Mouse (Mus musculus) midbrain, embryonic 12.5 days (tissue): ENCODE measurements around the gene Id3. TPM values are rescaled to one million over a fixed set of nuclear protein-coding genes. Genes with fewer than 3 reads are reported as not detected.

Source experiments
- ATAC-seq: fragments of 200-750 bp; cut with Nextera tagmentation; 2 replicates; pipeline ENCODE4 v1.8.0; 2017; ENCODE audit warnings: low read depth, moderate TSS enrichment, moderate library complexity; ENCODE audit not compliant: low FRiP score
- H3K27ac ChIP-seq: fragments of 300-500 bp; sonication (generic); replicated peaks from 2 replicates; pipeline ENCODE4 v1.5.1; 2016; ENCODE audit warnings: mild to moderate bottlenecking
- H3K27me3 ChIP-seq: fragments of 300-500 bp; sonication (generic); 2 replicates; pipeline ENCODE4 v1.6.1; 2016; ENCODE audit warnings: mild to moderate bottlenecking
- H3K36me3 ChIP-seq: fragments of 300-500 bp; sonication (generic); 2 replicates; pipeline ENCODE4 v1.6.1; 2016
- H3K4me1 ChIP-seq: fragments of 300-500 bp; sonication (generic); 2 replicates; pipeline ENCODE4 v1.6.1; 2016
- H3K4me2 ChIP-seq: fragments of 300-500 bp; sonication (generic); replicated peaks from 2 replicates; pipeline ENCODE4 v1.6.1; 2016; ENCODE audit warnings: mild to moderate bottlenecking, moderate library complexity
- H3K4me3 ChIP-seq: fragments of 300-500 bp; sonication (generic); 2 replicates; pipeline ENCODE4 v1.5.1; 2016; ENCODE audit warnings: mild to moderate bottlenecking
- H3K9ac ChIP-seq: fragments of 300-500 bp; sonication (generic); replicated peaks from 2 replicates; pipeline ENCODE4 v1.6.1; 2016; ENCODE audit warnings: mild to moderate bottlenecking, moderate library complexity
- H3K9me3 ChIP-seq: fragments of 300-500 bp; sonication (generic); 2 replicates; pipeline ENCODE4 v1.6.1; 2016; ENCODE audit warnings: mild to moderate bottlenecking
- WGBS: fragments of 180-500 bp; shearing (Covaris S2); methylation state at CpG from one replicate; pipeline ENCODE4 v1.1.7; 2016; 5-methylcytosine and 5-hydroxymethylcytosine counted together
- polyA plus RNA-seq: library from polyadenylated mRNA; unstranded; fragments of >200 nt; fragmentation: Nextera tagmentation; extraction: Ambion mirVana; gene quantifications from 2 replicates; pipeline ENCODE4 v1.2.1, GENCODE M21; 2016

The Id3 gene
- polyA plus RNA-seq, 1 experiment from 2014 or later = 390 TPM

DNA sequence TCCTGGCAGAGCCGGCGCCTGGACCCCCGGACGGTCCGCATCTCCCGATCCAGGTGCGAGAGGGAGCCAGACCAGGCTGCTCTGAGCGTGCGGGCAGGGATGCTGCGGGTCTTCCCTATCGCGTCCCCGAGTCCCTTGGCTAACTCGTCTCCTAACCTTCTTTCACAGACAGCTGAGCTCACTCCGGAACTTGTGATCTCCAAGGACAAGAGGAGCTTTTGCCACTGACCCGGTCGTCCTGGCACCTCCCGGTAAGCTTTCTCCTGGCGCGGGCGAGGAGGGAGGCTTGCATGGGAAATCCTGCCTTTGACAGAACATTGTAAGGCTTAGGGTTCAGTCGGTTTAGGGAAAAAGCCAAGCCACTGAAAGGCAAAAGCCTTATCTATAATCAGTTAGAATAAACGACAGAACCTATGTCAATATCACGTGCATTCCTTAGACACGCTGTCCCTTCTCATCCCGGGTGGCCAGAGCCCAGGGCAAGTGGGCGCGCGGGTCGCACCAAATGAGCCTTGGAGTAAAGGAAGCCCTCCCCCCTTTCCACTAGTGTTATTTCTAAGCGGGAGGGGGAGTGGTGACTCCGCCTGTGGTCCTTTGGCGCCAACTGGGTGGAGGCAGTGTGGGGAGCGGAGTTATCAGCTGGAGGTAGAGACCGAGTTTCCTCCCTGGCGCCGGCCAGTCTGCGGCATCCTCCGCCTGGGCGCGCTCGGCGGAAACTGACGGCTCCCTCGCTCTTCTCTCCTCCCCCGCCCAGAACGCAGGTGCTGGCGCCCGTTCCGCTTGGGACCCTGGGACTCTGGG, 1.0 kb downstream of the Id3 start:
- Histone ChIP-seq H3K4me3 (peak overlapping the region; percentile 75), H3K36me3 (no peaks in the 10 kb centered on the region), H3K4me1 (peaks cover 87% of the 10 kb centered on the region), H3K9ac (peak overlapping the region; percentile 83), H3K27ac (peak overlapping the region; percentile 90), H3K27me3 (peaks cover 15% of the 10 kb centered on the region; the same call in 1 of the 2 replicates), H3K4me2 (peak overlapping the region; percentile 78), H3K9me3 (no peaks in the 10 kb centered on the region)
- ATAC-seq = peak; percentile 16; the same call in 1 of the 2 replicates
- WGBS = under 1% methylated on average over 48 of the region's 50 CpGs

DNA sequence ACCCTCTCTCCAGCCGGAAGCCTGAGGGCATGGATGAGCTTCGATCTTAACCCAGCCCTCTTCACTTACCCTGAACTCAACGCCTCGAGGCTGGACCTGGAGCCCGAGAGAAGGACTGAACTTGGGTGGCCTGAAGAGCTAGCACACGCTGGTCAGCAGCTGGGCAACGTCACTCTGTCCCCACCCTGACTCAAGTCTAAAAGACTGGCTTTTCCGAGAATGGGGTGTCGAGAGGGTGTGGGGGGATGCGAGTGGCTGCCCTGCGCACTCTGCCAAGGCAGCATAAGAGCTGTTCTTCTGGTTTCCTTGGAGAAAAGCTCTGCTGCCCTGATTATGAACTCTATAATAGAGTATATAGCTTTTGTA, 1.6 kb downstream of the Id3 start:
- ATAC-seq = no peak
- Histone ChIP-seq H3K9me3 (no peaks in the 10 kb centered on the region), H3K4me3 (peak overlapping the region; percentile 75), H3K36me3 (no peaks in the 10 kb centered on the region), H3K27ac (peak overlapping the region; percentile 90), H3K9ac (peak overlapping the region; percentile 83), H3K27me3 (peaks cover 15% of the 10 kb centered on the region; the same call in 1 of the 2 replicates), H3K4me1 (peaks cover 81% of the 10 kb centered on the region), H3K4me2 (peak overlapping the region; percentile 78)
- WGBS = under 1% methylated on average over 11 of the region's 11 CpGs

DNA sequence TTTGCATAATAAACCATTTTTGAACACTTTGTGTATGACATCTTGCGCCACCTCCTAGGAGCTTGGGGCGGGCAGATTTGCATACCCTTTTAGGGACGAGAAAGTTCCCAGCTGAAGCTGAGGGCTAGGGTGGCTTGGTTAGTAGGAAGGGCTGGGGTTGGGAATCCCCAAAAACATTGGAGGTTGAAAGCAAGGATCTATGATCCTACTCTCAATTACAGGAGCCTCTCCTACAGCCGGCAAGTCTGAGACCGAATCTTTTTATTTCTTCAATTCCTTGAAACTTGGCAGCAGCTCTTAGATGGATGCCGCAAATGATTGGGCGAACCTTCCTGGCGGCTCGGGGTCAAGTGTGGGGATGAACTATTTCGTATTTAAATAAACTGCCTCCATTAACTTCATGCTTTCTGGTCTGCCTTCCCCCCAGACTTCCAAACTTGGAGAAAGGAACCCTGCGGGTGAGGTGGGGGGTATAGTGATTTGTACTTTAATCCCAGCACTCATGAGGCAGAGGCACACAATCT, 2.1 kb downstream of the Id3 start:
- H3K9me3 ChIP-seq = no peaks in the 10 kb centered on the region
- peak overlapping the region; percentile 75 for H3K4me3 ChIP-seq
- H3K27me3 ChIP-seq = peaks cover 15% of the 10 kb centered on the region; the same call in 1 of the 2 replicates
- H3K36me3 ChIP-seq = no peaks in the 10 kb centered on the region
- H3K27ac ChIP-seq = peak overlapping the region; percentile 90
- ATAC-seq = no peak
- peak overlapping the region; percentile 83 for H3K9ac ChIP-seq
- peak overlapping the region; percentile 78 for H3K4me2 ChIP-seq
- 6% methylated on average over 11 of the region's 11 CpGs for WGBS
- H3K4me1 ChIP-seq = peaks cover 80% of the 10 kb centered on the region

DNA sequence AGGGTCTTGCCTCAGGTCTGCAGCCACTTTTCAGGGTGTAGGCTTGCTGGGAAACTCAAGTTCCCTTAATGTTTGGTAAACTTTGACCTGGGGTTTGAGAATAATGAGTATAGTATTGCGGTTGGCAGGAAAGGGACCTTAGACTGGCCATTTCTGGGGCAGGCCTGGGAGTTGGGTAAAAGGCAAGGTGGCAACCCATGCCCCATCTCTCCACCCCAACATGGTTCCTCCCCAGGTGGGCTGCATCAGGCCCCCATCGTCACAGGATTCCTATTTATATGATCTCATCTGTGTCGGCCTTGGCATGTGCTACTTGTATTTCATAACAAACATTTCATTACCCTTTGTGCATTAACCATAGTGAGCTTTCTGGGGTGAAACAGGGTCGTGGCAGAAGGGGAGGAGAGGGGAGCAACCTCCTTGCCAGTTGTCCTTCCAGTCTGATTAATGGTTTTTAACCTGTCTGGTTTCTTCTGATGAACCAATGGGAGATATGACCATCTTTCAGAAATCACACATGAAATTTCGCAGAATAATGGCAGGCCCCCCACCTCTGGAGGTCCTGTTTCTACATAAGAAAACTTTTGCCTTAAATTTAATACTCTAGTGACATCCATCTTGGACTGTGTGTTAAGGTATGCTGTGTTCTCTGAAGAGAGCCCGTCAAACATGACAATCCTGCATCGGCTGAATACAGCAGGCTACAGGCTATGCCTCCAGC, 2.9 kb downstream of the Id3 start:
- H3K36me3 ChIP-seq = no peaks in the 10 kb centered on the region
- H3K9me3 ChIP-seq = no peaks in the 10 kb centered on the region
- H3K27ac ChIP-seq = peak overlapping the region; percentile 90
- H3K9ac ChIP-seq = peak overlapping the region; percentile 83
- H3K27me3 ChIP-seq = peaks cover 15% of the 10 kb centered on the region; the same call in 1 of the 2 replicates
- H3K4me1 ChIP-seq = peaks cover 80% of the 10 kb centered on the region
- ATAC-seq = no peak
- H3K4me2 ChIP-seq = peak overlapping the region; percentile 78
- H3K4me3 ChIP-seq = peak overlapping the region; percentile 75
- 12% methylated on average over 7 of the region's 7 CpGs for WGBS

DNA sequence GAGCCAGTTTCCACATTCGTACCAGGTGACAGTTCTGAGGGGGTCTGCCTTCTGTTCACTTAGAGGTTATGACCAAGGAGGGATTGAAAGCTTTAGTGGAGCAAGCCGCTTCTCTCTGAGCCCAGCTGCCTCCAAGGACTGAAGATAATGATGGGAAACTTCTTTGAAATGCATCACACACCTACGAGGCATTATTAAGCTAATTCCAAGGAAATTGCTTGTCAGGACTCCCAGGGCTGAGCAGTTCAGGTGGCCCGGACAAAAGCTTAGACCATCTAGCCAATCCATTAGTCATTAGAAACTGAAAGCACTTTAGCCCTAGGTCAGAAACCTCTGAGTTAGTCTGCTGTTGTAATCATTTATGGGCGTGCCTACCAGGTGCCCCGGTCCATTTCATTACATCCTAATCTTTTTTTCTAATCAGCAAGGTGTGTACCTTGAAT, 3.4 kb downstream of the Id3 start:
- H3K9ac ChIP-seq = peak overlapping the region; percentile 83; the same call in 1 of the 2 replicates
- peak overlapping the region; percentile 78 for H3K4me2 ChIP-seq
- peaks cover 75% of the 10 kb centered on the region for H3K4me1 ChIP-seq
- H3K27me3 ChIP-seq = peaks cover 15% of the 10 kb centered on the region; the same call in 1 of the 2 replicates
- H3K36me3 ChIP-seq = no peaks in the 10 kb centered on the region
- peak overlapping the region; percentile 90 for H3K27ac ChIP-seq
- no peaks in the 10 kb centered on the region for H3K9me3 ChIP-seq
- ATAC-seq = no peak
- 4% methylated on average over 6 of the region's 6 CpGs for WGBS
- H3K4me3 ChIP-seq = peak overlapping the region; percentile 75

DNA sequence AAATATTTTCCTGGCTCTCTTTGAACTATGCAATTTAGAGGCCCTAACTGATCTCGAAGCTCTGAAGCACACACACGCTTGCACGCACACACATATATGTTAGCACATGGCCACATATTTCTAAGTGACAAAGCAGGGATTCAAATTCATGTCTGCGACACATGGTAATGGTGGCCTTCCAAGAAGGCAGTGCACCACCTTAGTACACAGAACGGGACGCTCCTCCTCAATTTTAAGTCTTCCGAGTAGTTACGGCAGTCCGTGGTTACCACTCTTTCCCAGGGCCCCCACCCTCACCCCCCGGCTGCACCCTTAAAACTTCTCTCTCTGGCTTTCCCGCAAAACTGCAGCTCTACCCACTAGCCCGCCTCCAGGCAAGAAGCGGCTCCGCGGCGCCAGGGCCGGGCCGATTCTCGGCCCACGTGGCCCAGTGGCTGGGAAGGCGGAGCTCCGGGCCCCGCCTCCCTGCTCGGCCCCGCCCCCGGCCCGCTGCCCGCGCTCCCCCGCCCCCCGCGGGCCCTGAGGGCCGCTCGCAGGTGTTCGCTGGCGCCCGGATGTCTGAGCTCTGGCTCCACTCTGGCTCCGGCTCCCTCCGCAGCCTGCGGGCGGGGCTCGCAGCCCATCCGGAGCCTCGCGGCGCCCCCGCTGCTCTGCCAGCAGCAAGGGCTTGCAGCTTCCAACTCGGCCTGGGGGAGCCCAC, 4.3 kb downstream of the Id3 start:
- Histone ChIP-seq H3K4me2 (peak overlapping the region; percentile 78), H3K27ac (peak overlapping the region; percentile 67), H3K9me3 (no peaks in the 10 kb centered on the region), H3K4me3 (peak overlapping the region; percentile 43), H3K27me3 (peaks cover 15% of the 10 kb centered on the region; the same call in 1 of the 2 replicates), H3K4me1 (peaks cover 66% of the 10 kb centered on the region), H3K9ac (peak overlapping the region; percentile 58), H3K36me3 (no peaks in the 10 kb centered on the region)
- peak; percentile 64 for ATAC-seq
- WGBS = 2% methylated on average over 44 of the region's 48 CpGs

DNA sequence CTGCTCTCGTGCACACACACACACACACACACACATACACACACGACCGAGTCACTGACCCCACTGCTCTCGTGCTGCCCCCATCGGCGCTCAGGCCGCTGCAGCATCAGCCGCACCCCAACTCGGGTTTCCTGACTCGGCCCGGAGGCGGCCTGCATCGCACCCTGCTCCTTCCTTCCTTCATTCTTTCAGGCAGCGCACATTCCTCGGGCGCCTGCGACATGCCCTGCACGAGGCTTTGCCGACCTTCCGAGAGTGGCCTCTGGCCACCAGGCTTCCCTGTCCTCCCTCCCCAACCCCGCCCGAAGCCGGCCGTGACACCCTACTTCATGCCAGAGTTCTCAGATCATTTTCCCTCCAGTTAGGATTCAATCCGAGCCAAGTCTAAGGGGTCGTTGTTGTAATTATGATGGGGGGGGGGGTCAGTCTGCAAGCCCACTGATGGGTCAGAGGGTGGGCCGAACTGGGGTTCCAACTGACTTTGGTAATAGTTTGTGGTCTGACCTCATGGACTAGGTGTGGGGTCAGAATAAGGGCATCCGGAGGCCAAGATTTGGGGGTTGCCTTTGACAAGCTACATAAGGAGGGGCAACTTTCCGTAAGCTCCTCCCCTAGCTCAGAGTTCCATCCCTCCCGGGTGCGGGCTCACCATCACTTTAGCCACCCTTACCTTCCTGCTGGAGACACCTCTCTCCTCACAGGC, 5.2 kb downstream of the Id3 start:
- H3K27ac ChIP-seq = peak overlapping the region; percentile 67
- H3K4me1 ChIP-seq = peaks cover 58% of the 10 kb centered on the region
- peak; percentile 14 for ATAC-seq

DNA sequence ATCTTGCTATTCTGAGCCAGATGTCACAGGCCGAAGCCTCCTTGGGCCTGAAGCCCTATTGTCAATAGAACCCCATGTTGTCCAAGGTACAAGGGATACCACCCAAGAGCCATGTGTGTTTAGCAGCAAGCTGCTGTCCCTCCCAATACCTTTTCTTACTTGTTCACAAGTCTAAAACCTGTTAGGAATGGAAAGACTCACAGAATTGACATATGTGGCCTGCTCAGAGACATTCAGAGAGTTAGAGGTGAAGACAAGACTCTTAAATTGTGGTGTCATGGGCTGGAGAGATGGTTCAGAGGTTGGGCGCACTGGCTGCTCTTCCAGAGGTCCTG, 5.7 kb downstream of the Id3 start:
- Histone ChIP-seq H3K9ac (no peak overlapping the region), H3K27me3 (peaks cover 15% of the 10 kb centered on the region; the same call in 1 of the 2 replicates), H3K4me1 (peaks cover 53% of the 10 kb centered on the region), H3K4me3 (no peak overlapping the region), H3K36me3 (no peaks in the 10 kb centered on the region), H3K27ac (peak overlapping the region; percentile 67; the same call in 1 of the 2 replicates), H3K4me2 (no peak overlapping the region), H3K9me3 (no peaks in the 10 kb centered on the region)
- 74% methylated on average over 2 of the region's 2 CpGs for WGBS
- no peak for ATAC-seq

More for the DNA sequence above, 5.2 kb downstream of the Id3 start:
- 9% methylated on average over 31 of the region's 31 CpGs for WGBS
- Histone ChIP-seq H3K4me2 (peak overlapping the region; percentile 78), H3K9ac (peak overlapping the region; percentile 58), H3K36me3 (no peaks in the 10 kb centered on the region), H3K4me3 (peak overlapping the region; percentile 43), H3K27me3 (peaks cover 15% of the 10 kb centered on the region; the same call in 1 of the 2 replicates), H3K9me3 (no peaks in the 10 kb centered on the region)

DNA sequence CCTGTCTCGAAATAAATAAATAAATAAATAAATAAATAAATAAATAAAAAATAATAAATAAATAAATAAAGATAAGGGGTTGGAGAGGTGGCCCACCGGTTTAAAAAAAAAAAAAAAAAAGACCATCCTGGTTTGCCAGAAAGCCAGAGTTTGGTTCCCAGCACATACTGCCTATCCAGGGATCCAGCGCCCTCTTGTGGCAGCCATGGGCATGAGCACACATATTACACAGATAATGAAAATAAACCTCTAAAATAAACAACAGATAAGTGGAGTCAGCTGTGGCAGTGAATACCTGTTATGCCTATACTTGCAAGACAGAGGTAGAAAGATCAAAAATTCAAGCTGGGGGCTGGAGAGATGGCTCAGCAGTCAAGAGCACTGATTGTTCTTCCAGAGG, 6.4 kb downstream of the Id3 start:
- Histone ChIP-seq H3K27ac (0 out of 2 replicates have a peak overlapping the region, but pooled peaks have one; percentile 2), H3K27me3 (peaks cover 18% of the 10 kb centered on the region; the same call in 1 of the 2 replicates), H3K36me3 (no peaks in the 10 kb centered on the region), H3K9ac (no peak overlapping the region), H3K9me3 (no peaks in the 10 kb centered on the region), H3K4me1 (peaks cover 46% of the 10 kb centered on the region), H3K4me2 (no peak overlapping the region), H3K4me3 (no peak overlapping the region)
- WGBS = 35% methylated on average over 3 of the region's 3 CpGs
- no peak for ATAC-seq

DNA sequence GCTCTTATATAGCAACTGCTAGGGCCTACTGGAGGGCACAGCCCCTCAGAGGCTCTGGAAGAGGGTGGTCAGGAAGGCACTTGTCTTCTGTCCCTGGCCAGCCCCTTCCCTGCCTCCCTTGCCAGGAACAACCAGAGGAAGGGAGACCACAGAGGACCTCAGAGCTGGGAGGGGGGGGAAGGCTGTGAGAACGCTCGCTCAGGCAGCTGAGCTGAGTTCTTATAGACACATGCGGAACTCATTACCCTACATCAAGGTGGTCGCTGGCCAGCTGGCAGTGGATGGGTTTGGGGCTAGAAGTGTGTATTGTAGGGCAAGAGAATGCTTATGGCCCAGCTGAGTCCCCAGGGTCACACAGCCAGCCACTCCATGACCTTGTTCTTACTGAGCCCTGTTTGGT, 7.3 kb downstream of the Id3 start:
- H3K4me3 ChIP-seq = no peak overlapping the region
- 37% methylated on average over 4 of the region's 4 CpGs for WGBS
- H3K9ac ChIP-seq = no peak overlapping the region
- peaks cover 15% of the 10 kb centered on the region; the same call in 1 of the 2 replicates for H3K27me3 ChIP-seq
- H3K9me3 ChIP-seq = no peaks in the 10 kb centered on the region
- no peak for ATAC-seq
- no peaks in the 10 kb centered on the region for H3K36me3 ChIP-seq
- peaks cover 39% of the 10 kb centered on the region for H3K4me1 ChIP-seq
- no peak overlapping the region for H3K27ac ChIP-seq
- no peak overlapping the region for H3K4me2 ChIP-seq

DNA sequence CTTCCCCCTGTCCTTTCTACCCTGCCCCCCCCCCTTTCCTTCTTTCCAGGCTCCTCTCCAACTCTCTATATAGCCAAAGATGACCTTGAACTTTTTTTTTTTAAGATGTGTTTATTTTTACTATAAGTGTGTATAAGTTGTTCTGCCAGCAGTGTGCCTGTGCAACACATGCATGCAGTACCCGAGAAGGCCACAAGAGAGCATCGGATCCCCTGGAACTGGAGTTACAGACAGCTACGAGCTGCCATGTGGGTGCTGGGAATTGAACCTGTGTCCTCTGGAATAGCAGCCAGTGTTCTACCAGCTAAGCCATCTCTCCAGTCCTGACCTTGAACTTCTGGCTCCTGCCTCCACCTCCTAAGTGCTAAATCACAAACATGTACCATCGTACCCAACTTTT, 9.5 kb downstream of the Id3 start:
- no peak overlapping the region for H3K4me2 ChIP-seq
- H3K36me3 ChIP-seq = no peaks in the 10 kb centered on the region
- no peak overlapping the region for H3K9ac ChIP-seq
- no peak overlapping the region for H3K4me3 ChIP-seq
- peaks cover 19% of the 10 kb centered on the region for H3K4me1 ChIP-seq
- no peak overlapping the region for H3K27ac ChIP-seq
- H3K27me3 ChIP-seq = 0 out of 2 replicates have a peak, but pooled peaks cover 4% of the 10 kb centered on the region
- no peaks in the 10 kb centered on the region for H3K9me3 ChIP-seq
- 89% methylated on average over 4 of the region's 4 CpGs for WGBS
- no peak for ATAC-seq
